Mouse (Mus musculus) thymus, adult 2 months (tissue): Measurements from ENCODE around the gene Ttyh2.

ENCODE experiments used
- CTCF ChIP-seq: fragments of 200-500 bp; IDR thresholded peaks from 2 replicates; pipeline ENCODE4 v1.5.1; 2012; ENCODE audit warnings: mild to moderate bottlenecking, control low read depth, low read length, moderate library complexity, borderline replicate concordance; ENCODE audit not compliant: control insufficient read depth, poor library complexity, insufficient read depth; ENCODE audit errors: extremely low read depth
- POLR2A ChIP-seq: fragments of 200-500 bp; IDR thresholded peaks from 2 replicates; pipeline ENCODE4 v1.6.1; 2012; ENCODE audit warnings: mild to moderate bottlenecking, low read length, control low read depth, moderate library complexity; ENCODE audit not compliant: control insufficient read depth, poor library complexity, insufficient read depth; ENCODE audit errors: extremely low read depth

GRCm38 (mm10) chr11:114654552-114654951 is 20.7 kb upstream of the Ttyh2 start:
- TF ChIP-seq CTCF (no peak), POLR2A (no peak)
